In genomic region chr13:44065741-44066185, GRCm38 (mm10) we compare ENCODE assay signal across 8 mouse cellular contexts.
DNase-seq lines count a peak whose midpoint lies in the region; ATAC-seq and TF ChIP-seq lines count a peak whose summit lies in the region.

No protein-coding gene starts in this region.

- H3K4me1 ChIP-seq in liver, embryonic 14.5 days (replicated peaks; ENCODE audit: control insufficient read depth in 2 of 2, insufficient read depth in 2 of 2, low read length in 1 of 2): peaks cover 5 to 29% of the 10 kb centered on the region in 2 experiments; a peak in 3 of 4 replicates
- peaks cover 8% of the 10 kb centered on the region for H3K4me1 ChIP-seq in midbrain, embryonic 13.5 days (replicated peaks)
- H3K4me1 ChIP-seq in neural tube, embryonic 15.5 days: peaks cover 9% of the 10 kb centered on the region

- H3K9me3 ChIP-seq in liver, embryonic 14.5 days (ENCODE audit: control insufficient read depth, low read length): no peaks in the 10 kb centered on the region
- no peaks in the 10 kb centered on the region for H3K9me3 ChIP-seq in midbrain, embryonic 13.5 days
- H3K9me3 ChIP-seq in neural tube, embryonic 15.5 days (replicated peaks): no peaks in the 10 kb centered on the region

- TF ChIP-seq EP300 in liver, embryonic 14.5 days (IDR thresholded peaks at IDR 0.05; ENCODE audit: low read depth): no peak

- no peaks in the 10 kb centered on the region for H3K27me3 ChIP-seq in liver, embryonic 14.5 days (ENCODE audit: control insufficient read depth, insufficient read depth, low read length)
- H3K27me3 ChIP-seq in midbrain, embryonic 13.5 days: peaks cover 29% of the 10 kb centered on the region
- H3K27me3 ChIP-seq in neural tube, embryonic 15.5 days (replicated peaks): no peaks in the 10 kb centered on the region

- H3K4me2 ChIP-seq in liver, embryonic 14.5 days (ENCODE audit: low read depth): no peak overlapping the region
- H3K4me2 ChIP-seq in midbrain, embryonic 13.5 days (replicated peaks): no peak overlapping the region
- H3K4me2 ChIP-seq in neural tube, embryonic 15.5 days: no peak overlapping the region

- TF ChIP-seq CTCF in liver, embryonic 14.5 days (IDR thresholded peaks at IDR 0.05; ENCODE audit: low read depth): no peak

- H3K9ac ChIP-seq in liver, embryonic 14.5 days (replicated peaks): no peak overlapping the region
- H3K9ac ChIP-seq in midbrain, embryonic 13.5 days (replicated peaks): no peak overlapping the region
- H3K9ac ChIP-seq in neural tube, embryonic 15.5 days (replicated peaks): no peak overlapping the region

- WGBS in liver, embryonic 14.5 days (ENCODE audit: insufficient replicate concordance): 3% methylated on average over 13 of the region's 13 CpGs
- 63% methylated on average over 13 of the region's 13 CpGs for WGBS in midbrain, embryonic 13.5 days
- 60% methylated on average over 13 of the region's 13 CpGs for WGBS in neural tube, embryonic 15.5 days

- DNase-seq in CD4-positive, CD25-positive, alpha-beta regulatory T cell, adult 2 months (ENCODE audit: low read depth, low spot score): peak; percentile 74
- DNase-seq in adrenal gland, adult 8-10 months: peak; percentile 17
- peak; percentile 38 to 40 for DNase-seq in heart, postnatal 36 days
- DNase-seq in liver, embryonic 14.5 days (ENCODE audit: low read depth in 3 of 3, low spot score in 3 of 3): peak; percentile 20 to 36 (median 36)
- peak; percentile 77 to 82 for DNase-seq in spleen, postnatal 36 days (ENCODE audit: low spot score in 2 of 2)
- no peak for DNase-seq in left cerebral cortex, adult 11 months (ENCODE audit: low spot score)

- intact Hi-C loops in heart, postnatal 36 days (cut with DNase I): loop anchor here (2.0 to 5.0 kb wide), 3 partner anchors 39 to 198 kb away; no protein-coding TSS in a partner anchor

- no peaks in the 10 kb centered on the region for H3K36me3 ChIP-seq in liver, embryonic 14.5 days (replicated peaks; ENCODE audit: control insufficient read depth, insufficient read depth, low read depth)
- H3K36me3 ChIP-seq in midbrain, embryonic 13.5 days: no peaks in the 10 kb centered on the region
- H3K36me3 ChIP-seq in neural tube, embryonic 15.5 days: no peaks in the 10 kb centered on the region

- no peak overlapping the region for H3K4me3 ChIP-seq in liver, embryonic 14.5 days (ENCODE audit: insufficient read depth in 1 of 2, low read depth in 2 of 2, low read length in 2 of 2)
- no peak overlapping the region for H3K4me3 ChIP-seq in midbrain, embryonic 13.5 days (replicated peaks)
- H3K4me3 ChIP-seq in neural tube, embryonic 15.5 days (replicated peaks): no peak overlapping the region

- 0 out of 2 replicates have a peak, but pooled peaks have one; percentile 33 for ATAC-seq in liver, embryonic 14.5 days (ENCODE audit: insufficient read depth)
- ATAC-seq in midbrain, embryonic 13.5 days: no peak
- no peak for ATAC-seq in neural tube, embryonic 15.5 days (ENCODE audit: low FRiP score)

- H3K27ac ChIP-seq in liver, embryonic 14.5 days: no peak overlapping the region
- no peak overlapping the region for H3K27ac ChIP-seq in midbrain, embryonic 13.5 days
- no peak overlapping the region for H3K27ac ChIP-seq in neural tube, embryonic 15.5 days (replicated peaks)
